Mouse (Mus musculus) left cerebral cortex, postnatal 14 days (tissue): ENCODE data around the gene 6430571L13Rik. TPM values are rescaled to one million over a fixed set of nuclear protein-coding genes. Genes with fewer than 3 reads are reported as not detected.

ENCODE experiments used
- DNase-seq, 2 experiments: peaks; one replicate each; pipeline ENCODE4 v3.0.0; 2021 to 2022; ENCODE audit warnings: low spot score in 2 of 2, mixed read lengths in 1 of 2
- intact Hi-C: fragments of 180-260 bp; cut with DNase I; formaldehyde crosslinking; loops from one replicate; pipeline ENCODE4 v1.15.1; 2025
- total RNA-seq, 2 experiments: library from RNA; stranded (reverse); gene quantifications; 2 replicates each; pipeline ENCODE4 v1.2.3; 2021

The 6430571L13Rik gene
- total RNA-seq, 2 experiments from 2014 or later = 2.4 to 3.4 TPM

- DNase-seq = no peak
- intact Hi-C loops = no loop called here
These were observed 6.0 kb upstream of the 6430571L13Rik start for GRCm38 (mm10) chr9:107334356-107334755.

GRCm38 (mm10) chr9:107335046-107335445 is 5.4 kb upstream of the 6430571L13Rik start:
- intact Hi-C loops = no loop called here
- DNase-seq = no peak

GRCm38 (mm10) chr9:107335909-107336308 is 4.5 kb upstream of the 6430571L13Rik start:
- peak; percentile 73 to 74 for DNase-seq
- intact Hi-C loops = loop anchor here (1.0 kb wide), 1 partner anchor 42 kb away; no protein-coding TSS in a partner anchor

GRCm38 (mm10) chr9:107336386-107336785 is 4.0 kb upstream of the 6430571L13Rik start:
- intact Hi-C loops = loop anchor here (1.0 kb wide), 1 partner anchor 42 kb away; no protein-coding TSS in a partner anchor
- DNase-seq = no peak

GRCm38 (mm10) chr9:107338172-107338883 is 2.1 kb upstream of the 6430571L13Rik start, which contains the start of gene Hemk1:
Gene Hemk1 (minus strand): TSS chr9:107338350.
- intact Hi-C loops = no loop called here
- DNase-seq = peak; percentile 73 to 82

- intact Hi-C loops = no loop called here
- DNase-seq = no peak
These were observed 676 bp downstream of the 6430571L13Rik start for GRCm38 (mm10) chr9:107340911-107341645.

GRCm38 (mm10) chr9:107342201-107342709 is 1.9 kb downstream of the 6430571L13Rik start:
- no peak for DNase-seq
- intact Hi-C loops = no loop called here

GRCm38 (mm10) chr9:107343146-107343943 is 2.9 kb downstream of the 6430571L13Rik start:
- intact Hi-C loops = no loop called here
- no peak for DNase-seq

- intact Hi-C loops = no loop called here
- no peak for DNase-seq
These were observed 3.6 kb downstream of the 6430571L13Rik start for GRCm38 (mm10) chr9:107344027-107344426.

- intact Hi-C loops = no loop called here
These were observed 5.7 kb downstream of the 6430571L13Rik start for GRCm38 (mm10) chr9:107346081-107346480.

GRCm38 (mm10) chr9:107347586-107348183 is 7.3 kb downstream of the 6430571L13Rik start:
- intact Hi-C loops = no loop called here

More at GRCm38 (mm10) chr9:107346081-107346480, 5.7 kb downstream of the 6430571L13Rik start:
- DNase-seq = no peak

GRCm38 (mm10) chr9:107349321-107349720 is 8.9 kb downstream of the 6430571L13Rik start:
- DNase-seq = no peak
- intact Hi-C loops = no loop called here

More at GRCm38 (mm10) chr9:107347586-107348183, 7.3 kb downstream of the 6430571L13Rik start:
- DNase-seq = no peak

GRCm38 (mm10) chr9:107354826-107355225 is 14.4 kb downstream of the 6430571L13Rik start:
- intact Hi-C loops = no loop called here

GRCm38 (mm10) chr9:107355870-107356765 is 15.7 kb downstream of the 6430571L13Rik start:
- intact Hi-C loops = loop anchor here (2.0 kb wide), 1 partner anchor 61 kb away; no protein-coding TSS in a partner anchor
- DNase-seq = peak; percentile 72 to 79

More at GRCm38 (mm10) chr9:107354826-107355225, 14.4 kb downstream of the 6430571L13Rik start:
- no peak for DNase-seq

GRCm38 (mm10) chr9:107357651-107358050 is 17.2 kb downstream of the 6430571L13Rik start:
- intact Hi-C loops = loop anchor here (1.0 to 2.0 kb wide), 2 partner anchors 63 to 157 kb away; no protein-coding TSS in a partner anchor
- DNase-seq = peak; percentile 78 to 84

- intact Hi-C loops = no loop called here
- DNase-seq = peak in 1 of 2 experiments; percentile 43
These were observed 20.6 kb downstream of the 6430571L13Rik start for GRCm38 (mm10) chr9:107360989-107361388.

GRCm38 (mm10) chr9:107366644-107367043 is 26.2 kb downstream of the 6430571L13Rik start:
- peak; percentile 44 to 74 for DNase-seq
- intact Hi-C loops = loop anchor here (1.0 kb wide), 1 partner anchor 97 kb away; no protein-coding TSS in a partner anchor

- intact Hi-C loops = no loop called here
- DNase-seq = no peak
These were observed 27.9 kb downstream of the 6430571L13Rik start for GRCm38 (mm10) chr9:107368302-107368701.
